ENCODE assay signal across 8 mouse cellular contexts in genomic region chr7:38167724-38168141, GRCm38 (mm10). TPM values are rescaled to one million over a fixed set of nuclear protein-coding genes. Genes with fewer than 3 reads are reported as not detected.
A peak's percentile ranks its signal among the peaks of the same experiment; 100 is the strongest.
DNase-seq lines count a peak whose midpoint lies in the region; ATAC-seq lines count a peak whose summit lies in the region.

No protein-coding gene starts in this region.

- peak; percentile 27; the same call in 1 of the 2 replicates for ATAC-seq in forebrain, embryonic 12.5 days (ENCODE audit: low FRiP score)
- ATAC-seq in hindbrain, embryonic 16.5 days: peak; percentile 67
- no peak for ATAC-seq in midbrain, embryonic 12.5 days (ENCODE audit: low FRiP score, low read depth)

- H3K9me3 ChIP-seq in forebrain, embryonic 12.5 days: no peaks in the 10 kb centered on the region
- H3K9me3 ChIP-seq in hindbrain, embryonic 16.5 days (ENCODE audit: control insufficient read depth, low read length): no peaks in the 10 kb centered on the region
- H3K9me3 ChIP-seq in midbrain, embryonic 12.5 days: no peaks in the 10 kb centered on the region

- no peaks in the 10 kb centered on the region for H3K36me3 ChIP-seq in forebrain, embryonic 12.5 days (replicated peaks)
- no peaks in the 10 kb centered on the region for H3K36me3 ChIP-seq in hindbrain, embryonic 16.5 days (ENCODE audit: control insufficient read depth, insufficient read depth, low read length)
- no peaks in the 10 kb centered on the region for H3K36me3 ChIP-seq in midbrain, embryonic 12.5 days

- H3K27me3 ChIP-seq in forebrain, embryonic 12.5 days: 0 out of 2 replicates have a peak, but pooled peaks cover 3% of the 10 kb centered on the region
- no peaks in the 10 kb centered on the region for H3K27me3 ChIP-seq in hindbrain, embryonic 16.5 days (replicated peaks; ENCODE audit: control insufficient read depth, insufficient read depth, low read length)
- no peaks in the 10 kb centered on the region for H3K27me3 ChIP-seq in midbrain, embryonic 12.5 days

- no peak overlapping the region for H3K9ac ChIP-seq in forebrain, embryonic 12.5 days
- no peak overlapping the region for H3K9ac ChIP-seq in hindbrain, embryonic 16.5 days (ENCODE audit: low read depth, low read length)
- no peak overlapping the region for H3K9ac ChIP-seq in midbrain, embryonic 12.5 days (replicated peaks)

- no peak overlapping the region for H3K4me3 ChIP-seq in forebrain, embryonic 12.5 days (replicated peaks)
- H3K4me3 ChIP-seq in hindbrain, embryonic 16.5 days (ENCODE audit: low read length): no peak overlapping the region
- H3K4me3 ChIP-seq in midbrain, embryonic 12.5 days: no peak overlapping the region

- peak; percentile 26 for DNase-seq in kidney, adult 9 months
- no peak for DNase-seq in kidney, adult 8-10 months
- DNase-seq in adrenal gland, postnatal 25 days: peak; percentile 41
- peak; percentile 41 for DNase-seq in left cerebral cortex, postnatal 4 days
- DNase-seq in telencephalon, adult 2 months (ENCODE audit: low read depth, low spot score): peak; percentile 86

- 0 out of 2 replicates have a peak overlapping the region, but pooled peaks have one; percentile 8 for H3K4me2 ChIP-seq in forebrain, embryonic 12.5 days
- H3K4me2 ChIP-seq in hindbrain, embryonic 16.5 days (ENCODE audit: low read length): no peak overlapping the region
- H3K4me2 ChIP-seq in midbrain, embryonic 12.5 days (replicated peaks): peak overlapping the region; percentile 22; the same call in 1 of the 2 replicates

- no peaks in the 10 kb centered on the region for H3K4me1 ChIP-seq in forebrain, embryonic 12.5 days
- peaks cover 3% of the 10 kb centered on the region; the same call in 1 of the 2 replicates for H3K4me1 ChIP-seq in hindbrain, embryonic 16.5 days (ENCODE audit: control insufficient read depth, insufficient read depth, low read depth, low read length)
- no peaks in the 10 kb centered on the region for H3K4me1 ChIP-seq in midbrain, embryonic 12.5 days

- H3K27ac ChIP-seq in forebrain, embryonic 12.5 days: no peak overlapping the region
- no peak overlapping the region for H3K27ac ChIP-seq in hindbrain, embryonic 16.5 days (ENCODE audit: low read depth, low read length)
- no peak overlapping the region for H3K27ac ChIP-seq in midbrain, embryonic 12.5 days (replicated peaks)

- WGBS in forebrain, embryonic 12.5 days: 17% methylated on average over 11 of the region's 11 CpGs
- WGBS in hindbrain, embryonic 16.5 days: 17% methylated on average over 11 of the region's 11 CpGs
- 23% methylated on average over 11 of the region's 11 CpGs for WGBS in midbrain, embryonic 12.5 days

- intact Hi-C loops in left cerebral cortex, postnatal 4 days (cut with DNase I): no loop called here

RNA-seq across cellular contexts. Expression of gene 1600014C10Rik, which starts 15.3 kb away (rescaled TPM):
- 31.1 and 39.9 TPM in 2 replicates for total RNA-seq in adrenal gland, postnatal 25 days (2021)
- polyA plus RNA-seq in forebrain, embryonic 12.5 days (2016; fragmentation: Nextera tagmentation; extraction: Ambion mirVana): 12.1 and 14.2 TPM in 2 replicates
- polyA plus RNA-seq in hindbrain, embryonic 16.5 days (2015; fragmentation: Nextera tagmentation; extraction: Ambion mirVana): 32.7 and 33.7 TPM in 2 replicates
- total RNA-seq in left cerebral cortex, postnatal 4 days (2021): 10 to 100 TPM; 15.5 to 16.5 TPM
- polyA plus RNA-seq in midbrain, embryonic 12.5 days (2016; fragmentation: Nextera tagmentation; extraction: Ambion mirVana): 18.5 and 19.9 TPM in 2 replicates

Comparison
In these comparisons a context has a peak if more than half of its experiments do, and no peak if none do; other contexts are left out.
1. DNase-seq: peak in kidney, adult 9 months (single experiment), adrenal gland, postnatal 25 days (single experiment), left cerebral cortex, postnatal 4 days (single experiment) and telencephalon, adult 2 months (single experiment); none in kidney, adult 8-10 months (0 of 2).